Mouse (Mus musculus) hindbrain, embryonic 14.5 days (tissue): Measurements from ENCODE around the gene Ssc5d. TPM values are rescaled to one million over a fixed set of nuclear protein-coding genes. Genes with fewer than 3 reads are reported as not detected.

ENCODE experiments used
- ATAC-seq: fragments of 200-750 bp; cut with Nextera tagmentation; 2 replicates; pipeline ENCODE4 v1.8.0; 2017; ENCODE audit warnings: moderate number of reproducible peaks, mild to moderate bottlenecking, moderate TSS enrichment, moderate library complexity; ENCODE audit not compliant: low FRiP score
- DNase-seq: peaks from one replicate; pipeline ENCODE4 v3.0.0-alpha.2; 2015; ENCODE audit warnings: low spot score
- H3K27ac ChIP-seq: fragments of 300-500 bp; sonication (generic); 2 replicates; pipeline ENCODE4 v1.5.1; 2014; ENCODE audit warnings: mild to moderate bottlenecking, moderate library complexity
- H3K27me3 ChIP-seq: fragments of 300-500 bp; sonication (generic); 2 replicates; pipeline ENCODE4 v1.6.1; 2014; ENCODE audit warnings: mild to moderate bottlenecking, low read length, mixed read lengths; ENCODE audit not compliant: control insufficient read depth, insufficient read depth
- H3K36me3 ChIP-seq: fragments of 300-500 bp; sonication (generic); replicated peaks from 2 replicates; pipeline ENCODE4 v1.6.1; 2014; ENCODE audit not compliant: control insufficient read depth, insufficient read depth
- H3K4me1 ChIP-seq: fragments of 300-500 bp; sonication (generic); replicated peaks from 2 replicates; pipeline ENCODE4 v1.6.1; 2014; ENCODE audit warnings: antibody characterized with exemption, low read length, mixed read lengths; ENCODE audit not compliant: control insufficient read depth, insufficient read depth
- H3K4me2 ChIP-seq: fragments of 300-500 bp; sonication (generic); replicated peaks from 2 replicates; pipeline ENCODE4 v1.6.1; 2014; ENCODE audit warnings: mild to moderate bottlenecking, moderate library complexity
- H3K4me3 ChIP-seq: fragments of 300-500 bp; sonication (generic); replicated peaks from 2 replicates; pipeline ENCODE4 v1.5.1; 2014; ENCODE audit warnings: mild to moderate bottlenecking, low read length
- H3K9ac ChIP-seq: fragments of 300-500 bp; sonication (generic); 2 replicates; pipeline ENCODE4 v1.6.1; 2014
- H3K9me3 ChIP-seq: fragments of 300-500 bp; sonication (generic); 2 replicates; pipeline ENCODE4 v1.6.1; 2016; ENCODE audit warnings: low read length; ENCODE audit not compliant: control insufficient read depth
- WGBS: fragments of 180-500 bp; shearing (Covaris S2); extraction: QIAGEN DNeasy Blood & Tissue Kit; methylation state at CpG from one replicate; pipeline ENCODE4 v1.1.7; 2014; 5-methylcytosine and 5-hydroxymethylcytosine counted together
- polyA plus RNA-seq: library from polyadenylated mRNA; unstranded; fragments of >200 nt; fragmentation: Nextera tagmentation; extraction: Ambion mirVana; gene quantifications from 2 replicates; pipeline ENCODE4 v1.2.1, GENCODE M21; 2014

Ssc5d gene
- polyA plus RNA-seq, 1 experiment from 2014 or later, result 0.74 TPM

- Histone ChIP-seq H3K9ac (no peak overlapping the region), H3K36me3 (no peaks in the 10 kb centered on the region), H3K9me3 (no peaks in the 10 kb centered on the region), H3K27ac (no peak overlapping the region), H3K4me3 (no peak overlapping the region), H3K27me3 (no peaks in the 10 kb centered on the region), H3K4me1 (no peaks in the 10 kb centered on the region), H3K4me2 (no peak overlapping the region)
- no peak for DNase-seq
- ATAC-seq, result no peak
- 94% methylated on average over 7 of the region's 7 CpGs for WGBS
Measured at GRCm38 (mm10) chr7:4976832-4977231, 51.2 kb downstream of the Ssc5d start.

- H3K4me3 ChIP-seq, result no peak overlapping the region
- peaks cover 12% of the 10 kb centered on the region for H3K36me3 ChIP-seq
- peaks cover 5% of the 10 kb centered on the region; the same call in 1 of the 2 replicates for H3K4me1 ChIP-seq
- H3K27ac ChIP-seq, result no peak overlapping the region
- H3K27me3 ChIP-seq, result peaks cover 3% of the 10 kb centered on the region; the same call in 1 of the 2 replicates
- H3K9me3 ChIP-seq, result no peaks in the 10 kb centered on the region
- WGBS, result 75% methylated on average over 2 of the region's 2 CpGs
- H3K9ac ChIP-seq, result no peak overlapping the region
- DNase-seq (no peak), ATAC-seq (no peak)
- H3K4me2 ChIP-seq, result no peak overlapping the region
Measured at GRCm38 (mm10) chr7:4988250-4988649, 62.7 kb downstream of the Ssc5d start.

- Histone ChIP-seq H3K4me3 (peak overlapping the region; percentile 84), H3K9me3 (no peaks in the 10 kb centered on the region), H3K36me3 (peaks cover 23% of the 10 kb centered on the region), H3K27me3 (no peaks in the 10 kb centered on the region), H3K27ac (no peak overlapping the region), H3K4me2 (peak overlapping the region; percentile 83), H3K9ac (peak overlapping the region; percentile 93), H3K4me1 (peaks cover 31% of the 10 kb centered on the region)
- WGBS, result 34% methylated on average over 55 of the region's 55 CpGs
- DNase-seq, result no peak
- ATAC-seq, result no peak
Measured at GRCm38 (mm10) chr7:4993347-4993998, 67.9 kb downstream of the Ssc5d start.

GRCm38 (mm10) chr7:4993999-4994788 lies 68.6 kb downstream of the Ssc5d start:
- H3K9me3 ChIP-seq, result no peaks in the 10 kb centered on the region
- H3K27ac ChIP-seq, result no peak overlapping the region
- H3K4me1 ChIP-seq, result peaks cover 31% of the 10 kb centered on the region
- 50% methylated on average over 57 of the region's 59 CpGs for WGBS
- ATAC-seq (no peak), DNase-seq (no peak)
- H3K9ac ChIP-seq, result peak overlapping the region; percentile 93
- H3K4me3 ChIP-seq, result peak overlapping the region; percentile 84
- H3K4me2 ChIP-seq, result peak overlapping the region; percentile 83
- peaks cover 23% of the 10 kb centered on the region for H3K36me3 ChIP-seq
- H3K27me3 ChIP-seq, result no peaks in the 10 kb centered on the region

Other genes starting within 250 kb of the Ssc5d start
- 146 and 154 TPM in 2 replicates for gene Hspbp1, start 240.7 kb upstream of the Ssc5d start, polyA plus RNA-seq
- gene Brsk1, start 235.2 kb upstream of the Ssc5d start, polyA plus RNA-seq, result 10.3 and 10.5 TPM in 2 replicates
- 0.12 and 0.24 TPM in 2 replicates for gene Tmem150b, start 200.5 kb upstream of the Ssc5d start, polyA plus RNA-seq
- 44.9 and 53.7 TPM in 2 replicates for gene Kmt5c, start 185.7 kb upstream of the Ssc5d start, polyA plus RNA-seq
- 18.6 and 19.7 TPM in 2 replicates for gene Cox6b2, start 172.7 kb upstream of the Ssc5d start, polyA plus RNA-seq
- gene Fam71e2, start 154.5 kb upstream of the Ssc5d start, polyA plus RNA-seq, result not detected in 2 replicates
- gene Il11, start 142.9 kb upstream of the Ssc5d start, polyA plus RNA-seq, result 0.35 and 0.41 TPM in 2 replicates
- gene Tmem190, start 142.8 kb upstream of the Ssc5d start, polyA plus RNA-seq, result not detected in 2 replicates
- gene Tmem238, start 136.1 kb upstream of the Ssc5d start, polyA plus RNA-seq, result 3.2 and 4.1 TPM in 2 replicates
- 175 and 192 TPM in 2 replicates for gene Rpl28, start 132.9 kb upstream of the Ssc5d start, polyA plus RNA-seq
- 285 and 293 TPM in 2 replicates for gene Ube2s, start 113.2 kb upstream of the Ssc5d start, polyA plus RNA-seq
- 13.1 and 15.6 TPM in 2 replicates for gene Shisa7, start 81.1 kb upstream of the Ssc5d start, polyA plus RNA-seq
- 2.8 and 3.7 TPM in 2 replicates for gene Isoc2b, start 55.5 kb upstream of the Ssc5d start, polyA plus RNA-seq
- gene Isoc2a, start 48.6 kb upstream of the Ssc5d start, polyA plus RNA-seq, result 0.47 and 0.82 TPM in 2 replicates
- 0.25 and 0.43 TPM in 2 replicates for gene Gm36210, start 19.3 kb upstream of the Ssc5d start, polyA plus RNA-seq
- gene Zfp628, start 10.6 kb upstream of the Ssc5d start, polyA plus RNA-seq, result 3.6 and 4.2 TPM in 2 replicates
- gene Nat14, start 3.8 kb upstream of the Ssc5d start, polyA plus RNA-seq, result 23.3 and 23.6 TPM in 2 replicates
- 0.21 TPM in 1 of 2 replicates, not detected in the other for gene Sbk2, start 38.6 kb downstream of the Ssc5d start, polyA plus RNA-seq
- gene Sbk3, start 45.4 kb downstream of the Ssc5d start, polyA plus RNA-seq, result 0.39 and 0.67 TPM in 2 replicates
- gene Zfp579, start 70.4 kb downstream of the Ssc5d start, polyA plus RNA-seq, result 51.5 and 55.4 TPM in 2 replicates
- gene Zfp524, start 88.6 kb downstream of the Ssc5d start, polyA plus RNA-seq, result 8.9 and 9.2 TPM in 2 replicates
- 30.0 and 32.6 TPM in 2 replicates for gene Fiz1, start 88.9 kb downstream of the Ssc5d start, polyA plus RNA-seq
- gene Gm44973, start 89.7 kb downstream of the Ssc5d start, polyA plus RNA-seq, result not detected in 2 replicates
- gene Zfp865, start 94.6 kb downstream of the Ssc5d start, polyA plus RNA-seq, result 6.6 and 7.2 TPM in 2 replicates
- gene Ccdc106, start 94.8 kb downstream of the Ssc5d start, polyA plus RNA-seq, result 53.3 and 60.1 TPM in 2 replicates
- gene 4632433K11Rik, start 108.3 kb downstream of the Ssc5d start, polyA plus RNA-seq, result not detected in 2 replicates
- gene Zfp784, start 112.7 kb downstream of the Ssc5d start, polyA plus RNA-seq, result 7.0 and 8.9 TPM in 2 replicates
- gene Zfp580, start 125.8 kb downstream of the Ssc5d start, polyA plus RNA-seq, result 105 and 110 TPM in 2 replicates
- 96.6 and 103 TPM in 2 replicates for gene U2af2, start 136.4 kb downstream of the Ssc5d start, polyA plus RNA-seq
- gene Epn1, start 154.4 kb downstream of the Ssc5d start, polyA plus RNA-seq, result 116 and 124 TPM in 2 replicates
- not detected in 2 replicates for gene Rfpl4, start 191.2 kb downstream of the Ssc5d start, polyA plus RNA-seq
- gene Rasl2-9, start 200.2 kb downstream of the Ssc5d start, polyA plus RNA-seq, result 0.63 and 0.64 TPM in 2 replicates
- 0.08 TPM in 1 of 2 replicates, not detected in the other for gene Vmn1r55, start 223.9 kb downstream of the Ssc5d start, polyA plus RNA-seq